Mouse (Mus musculus) urinary bladder, postnatal 4 days (tissue): ENCODE results near the gene Tarbp1.
"Not testable (repeated sequence)": the region's sequence is repeated elsewhere in the genome, so short reads cannot be mapped to it uniquely, and the experiment has no call there.

Experiments used
- DNase-seq, 2 experiments: peaks; one replicate each; pipeline ENCODE4 v3.0.0; 2021 to 2022; ENCODE audit warnings: low spot score in 2 of 2

Gene Tarbp1

GRCm38 (mm10) chr8:126494160-126495110 lies 19.6 kb upstream of the Tarbp1 start:
- no peak for DNase-seq

GRCm38 (mm10) chr8:126482938-126483337 lies 8.1 kb upstream of the Tarbp1 start:
- peak; percentile 35 to 70 for DNase-seq

GRCm38 (mm10) chr8:126482348-126482720 lies 7.5 kb upstream of the Tarbp1 start:
- DNase-seq = no peak

DNA sequence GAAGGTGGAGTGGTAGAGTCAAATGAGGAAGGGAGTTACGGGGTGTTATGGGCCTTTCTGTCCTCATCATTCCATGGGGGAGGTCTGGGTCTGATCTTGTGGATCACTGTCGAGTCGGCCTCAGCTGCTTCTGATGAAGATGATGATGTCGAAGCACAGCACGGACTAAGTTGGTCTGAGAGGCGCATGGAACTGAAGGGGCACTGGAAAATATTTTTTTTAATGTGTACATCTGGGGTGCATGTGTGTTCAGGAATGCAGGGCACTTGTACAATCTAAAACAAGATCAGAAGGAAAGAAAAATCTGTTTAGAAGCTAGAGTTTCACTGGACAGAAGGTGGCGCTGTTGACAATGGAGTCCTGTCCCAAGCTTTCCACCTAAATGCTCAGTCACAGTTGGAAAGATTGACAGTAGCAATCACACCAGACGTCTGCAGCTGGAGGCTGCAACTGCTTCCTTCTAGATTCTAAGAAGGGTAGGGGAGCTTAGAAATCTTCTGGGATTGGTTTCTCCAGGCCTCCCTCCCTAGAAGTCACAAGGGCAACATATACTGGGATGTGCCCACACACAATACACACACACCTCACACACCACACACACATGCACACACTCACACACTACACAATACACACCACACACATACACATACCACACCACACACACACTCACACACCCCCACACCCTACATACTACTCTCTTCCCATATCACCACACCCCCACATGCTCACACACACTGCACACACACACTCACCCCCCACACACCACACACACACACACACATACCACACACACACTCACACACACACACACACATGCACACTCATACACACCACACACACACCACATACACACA lies 6.9 kb upstream of the Tarbp1 start:
- no peak for DNase-seq

GRCm38 (mm10) chr8:126480366-126480765 lies 5.5 kb upstream of the Tarbp1 start:
- DNase-seq = no peak

DNA sequence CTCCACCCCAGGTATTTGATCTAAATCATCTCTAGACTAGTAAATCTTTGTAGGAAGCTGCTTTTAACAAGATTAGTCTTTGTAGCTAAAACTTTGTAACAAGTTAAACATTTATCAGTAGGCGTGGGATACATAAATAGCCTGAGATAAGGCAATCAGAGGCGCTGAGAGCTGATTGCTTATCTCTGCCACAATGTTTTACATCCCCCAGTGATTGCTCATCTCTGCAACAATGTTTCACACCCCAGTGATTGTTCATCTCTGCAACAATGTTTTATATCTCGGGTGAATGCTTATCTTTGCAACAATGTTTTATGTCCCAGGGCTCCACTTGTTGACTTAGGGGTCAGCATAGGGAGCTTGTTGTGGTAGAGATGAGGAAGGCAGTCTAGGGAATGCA lies 3.8 kb upstream of the Tarbp1 start:
- no peak for DNase-seq

- not testable (repeated sequence) for DNase-seq
Observed at GRCm38 (mm10) chr8:126476151-126476855, 1.4 kb upstream of the Tarbp1 start.

- not testable (repeated sequence) for DNase-seq
Observed at GRCm38 (mm10) chr8:126475738-126476137, 873 bp upstream of the Tarbp1 start.

DNA sequence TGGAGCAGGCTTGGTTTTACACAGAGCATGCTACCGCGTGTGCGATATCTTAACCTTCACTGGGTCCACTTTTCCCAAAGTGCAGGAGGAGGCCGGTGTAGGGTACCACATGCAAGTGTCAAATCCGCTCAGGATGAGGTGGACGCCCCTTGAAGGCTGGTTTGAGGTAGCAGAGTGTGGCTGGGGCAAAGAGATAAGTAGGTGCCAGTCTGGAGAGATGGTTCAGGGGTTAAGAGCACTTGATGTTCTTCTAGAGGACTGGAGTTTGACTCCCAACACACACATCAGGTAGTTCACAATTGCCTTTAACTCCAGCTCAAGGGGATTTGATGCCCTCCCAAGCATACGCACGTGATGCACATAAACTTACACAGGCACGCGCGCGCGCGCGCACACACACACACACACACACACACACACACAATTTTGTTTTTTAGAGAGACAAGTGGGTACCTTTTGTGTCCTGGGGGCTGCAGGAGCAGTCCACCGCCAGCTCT lies 1.0 kb downstream of the Tarbp1 start:
- DNase-seq = no peak

DNA sequence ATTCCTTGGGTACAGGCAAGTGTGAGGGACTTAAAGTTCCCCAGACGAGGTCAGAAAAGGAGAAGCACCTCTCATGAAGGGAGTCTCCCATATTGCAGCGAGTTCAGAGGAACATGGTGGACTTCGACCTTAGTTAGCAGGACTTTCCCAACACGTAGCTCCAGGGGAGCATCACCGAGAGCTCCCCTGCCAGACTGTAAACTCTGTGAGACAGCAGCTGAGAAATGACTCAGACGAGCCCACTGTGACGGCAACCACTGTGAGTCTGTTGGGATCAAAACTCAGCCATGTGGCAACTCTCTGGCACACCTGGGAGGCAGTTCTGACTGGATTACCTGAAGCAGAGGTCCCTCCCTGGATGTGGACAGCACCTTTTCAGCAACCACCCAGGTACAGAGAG lies 10.8 kb downstream of the Tarbp1 start:
- DNase-seq = no peak

- no peak for DNase-seq
Observed at GRCm38 (mm10) chr8:126461735-126462134, 13.1 kb downstream of the Tarbp1 start.

DNA sequence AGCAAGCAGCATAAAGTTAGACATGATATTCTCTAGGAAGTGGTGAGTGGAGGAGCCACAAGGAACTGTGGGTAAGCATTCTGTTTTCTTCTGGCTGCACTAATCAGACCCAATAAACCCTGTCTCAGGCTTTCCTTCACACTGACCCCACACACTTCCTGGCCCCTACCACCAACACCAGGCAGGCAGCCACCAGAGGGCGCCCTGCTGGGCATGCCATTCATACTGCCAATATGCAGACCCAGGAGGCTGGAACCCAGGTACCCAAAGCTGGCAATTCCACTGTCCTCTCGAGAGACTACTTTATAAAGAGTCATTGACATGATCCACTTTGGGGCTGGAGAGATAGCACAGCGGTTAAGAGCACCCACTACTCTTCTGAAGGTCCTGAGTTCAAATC lies 14.6 kb downstream of the Tarbp1 start:
- no peak for DNase-seq

DNA sequence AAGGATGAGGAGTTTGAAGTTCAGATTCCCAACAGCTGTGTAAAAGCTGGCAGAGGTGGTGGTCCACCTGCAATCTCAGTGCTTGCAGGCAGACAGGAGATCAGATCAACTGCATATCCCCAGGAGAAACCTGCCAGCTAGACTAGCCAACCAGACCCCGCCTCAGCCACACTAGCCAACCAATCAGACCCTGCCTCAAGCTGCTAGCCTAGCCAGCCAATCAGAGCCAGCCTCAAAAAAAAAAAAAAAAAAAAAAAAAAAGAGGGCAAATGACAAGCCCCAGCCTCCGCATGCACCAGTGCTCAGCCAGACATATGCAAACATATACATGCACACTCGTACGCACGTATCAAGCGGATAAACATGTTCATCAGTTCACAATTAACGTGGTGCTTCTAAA lies 19.5 kb downstream of the Tarbp1 start:
- DNase-seq = no peak

DNA sequence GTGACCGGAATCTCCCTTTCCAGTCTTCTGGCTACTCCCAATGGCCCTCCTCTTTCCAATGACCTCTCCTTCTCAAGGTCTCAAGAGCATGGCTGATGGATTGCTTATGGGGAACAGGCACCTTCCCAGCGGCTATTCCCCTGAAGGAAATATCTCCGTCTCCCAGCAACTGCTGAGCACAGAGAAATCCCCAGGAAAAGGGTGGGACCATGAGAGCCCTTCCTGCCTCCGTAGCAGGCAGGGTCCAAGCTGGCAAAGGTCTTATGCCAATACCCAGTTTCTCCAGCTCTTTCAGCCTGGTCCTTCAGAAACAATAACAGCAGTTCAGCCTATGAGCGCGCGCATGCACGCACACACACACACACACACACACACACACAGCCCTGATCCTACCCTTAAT lies 23.7 kb downstream of the Tarbp1 start:
- DNase-seq = no peak

DNA sequence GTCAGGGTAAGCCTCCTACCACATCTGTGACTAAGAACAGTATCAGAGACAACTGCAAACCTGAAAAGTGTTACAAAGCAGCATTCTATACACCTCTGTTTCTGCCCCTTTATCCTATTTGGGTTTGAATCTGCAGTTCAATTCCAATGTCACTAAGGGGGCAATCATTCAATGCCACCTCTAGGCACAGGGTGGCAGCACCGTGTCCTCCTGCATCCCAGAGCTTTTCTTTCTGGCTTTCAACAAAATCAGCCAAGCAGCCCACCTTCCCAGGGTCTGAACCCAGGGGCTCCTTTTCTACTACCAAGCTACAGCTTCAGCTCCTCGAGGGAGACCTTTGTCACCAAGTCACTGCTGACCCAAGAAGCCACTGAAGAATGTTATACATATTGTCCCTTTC lies 35.9 kb downstream of the Tarbp1 start:
- DNase-seq = no peak

DNA sequence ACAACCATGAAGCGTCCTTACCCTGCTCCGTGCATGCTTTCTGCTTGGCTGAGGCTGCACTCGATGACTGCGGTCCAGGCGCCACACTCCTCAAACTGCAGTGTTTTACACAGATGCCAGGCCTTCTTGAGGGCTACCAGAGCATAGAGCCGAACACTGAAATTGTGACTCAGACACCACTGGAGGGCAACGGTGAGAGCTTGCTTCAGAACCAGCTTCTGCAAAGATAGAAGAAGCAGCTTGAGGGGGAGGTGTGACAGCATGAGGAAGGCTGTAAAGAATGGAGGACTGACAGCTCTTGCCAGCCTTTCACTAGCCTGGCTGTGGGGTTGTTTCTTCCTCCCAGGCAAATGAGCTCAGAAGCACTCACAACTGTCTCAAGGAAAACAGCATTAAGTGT lies 41.0 kb downstream of the Tarbp1 start:
- no peak for DNase-seq

DNA sequence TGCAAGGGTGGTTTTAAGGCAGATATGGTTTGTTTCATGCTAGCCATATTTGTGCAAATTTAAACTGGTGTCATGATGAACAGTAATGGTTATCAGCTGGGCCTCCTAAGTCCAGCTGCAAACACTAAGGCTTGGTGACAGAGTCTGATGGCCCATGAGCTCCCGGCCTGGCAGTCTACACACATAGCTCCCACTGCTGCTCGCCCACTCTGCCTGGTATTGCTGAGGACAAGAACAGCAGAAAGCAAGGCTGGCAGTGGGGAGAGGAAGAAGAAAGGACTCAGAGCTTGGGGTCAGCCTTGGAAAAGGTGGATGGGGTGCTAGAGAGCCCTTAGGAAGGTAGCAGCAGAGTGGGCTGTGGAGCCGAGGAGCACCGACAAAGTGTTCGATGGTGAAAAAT lies 45.2 kb downstream of the Tarbp1 start:
- no peak for DNase-seq

DNA sequence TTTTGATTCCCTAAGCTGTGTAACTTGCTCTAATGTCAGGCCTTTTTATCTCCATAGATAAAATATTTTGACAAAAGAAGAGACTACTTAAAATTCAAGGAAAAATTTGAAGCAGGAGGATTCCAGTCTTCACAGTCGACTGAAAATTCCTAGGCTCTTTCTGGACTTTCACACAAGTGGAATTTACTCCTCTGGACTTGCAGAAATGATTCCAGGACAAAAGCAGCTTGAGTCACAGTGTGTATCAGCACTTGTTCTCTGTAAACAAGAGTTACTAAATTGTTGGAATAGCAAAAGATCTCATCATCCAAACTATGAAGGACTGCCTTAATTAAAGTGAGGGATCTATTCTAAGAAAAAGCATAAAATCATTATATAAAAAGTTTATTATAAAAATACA lies 49.9 kb downstream of the Tarbp1 start:
- DNase-seq = no peak

DNA sequence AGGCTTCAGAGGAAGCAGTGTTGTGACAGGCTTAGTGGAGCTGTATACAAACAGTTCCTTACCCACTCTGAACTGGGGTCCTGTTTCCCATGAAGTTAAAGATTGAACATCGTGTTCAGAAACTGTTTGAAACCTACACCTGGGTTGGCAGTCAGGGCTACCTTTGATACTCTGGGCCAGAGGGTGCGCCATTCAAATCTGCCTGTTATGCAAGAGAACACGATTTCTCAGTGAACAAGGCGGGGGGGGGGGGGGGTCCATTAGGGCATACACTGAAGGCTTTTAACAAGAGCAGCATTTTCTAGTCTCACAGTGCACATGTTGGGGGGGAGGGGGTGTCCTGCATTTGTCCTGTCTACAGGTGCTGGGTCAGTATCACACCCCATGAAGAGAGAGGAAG lies 50.7 kb downstream of the Tarbp1 start:
- DNase-seq = no peak

- DNase-seq = peak in 1 of 2 experiments; percentile 18
Observed at GRCm38 (mm10) chr8:126422920-126423300, 52.0 kb downstream of the Tarbp1 start.

DNA sequence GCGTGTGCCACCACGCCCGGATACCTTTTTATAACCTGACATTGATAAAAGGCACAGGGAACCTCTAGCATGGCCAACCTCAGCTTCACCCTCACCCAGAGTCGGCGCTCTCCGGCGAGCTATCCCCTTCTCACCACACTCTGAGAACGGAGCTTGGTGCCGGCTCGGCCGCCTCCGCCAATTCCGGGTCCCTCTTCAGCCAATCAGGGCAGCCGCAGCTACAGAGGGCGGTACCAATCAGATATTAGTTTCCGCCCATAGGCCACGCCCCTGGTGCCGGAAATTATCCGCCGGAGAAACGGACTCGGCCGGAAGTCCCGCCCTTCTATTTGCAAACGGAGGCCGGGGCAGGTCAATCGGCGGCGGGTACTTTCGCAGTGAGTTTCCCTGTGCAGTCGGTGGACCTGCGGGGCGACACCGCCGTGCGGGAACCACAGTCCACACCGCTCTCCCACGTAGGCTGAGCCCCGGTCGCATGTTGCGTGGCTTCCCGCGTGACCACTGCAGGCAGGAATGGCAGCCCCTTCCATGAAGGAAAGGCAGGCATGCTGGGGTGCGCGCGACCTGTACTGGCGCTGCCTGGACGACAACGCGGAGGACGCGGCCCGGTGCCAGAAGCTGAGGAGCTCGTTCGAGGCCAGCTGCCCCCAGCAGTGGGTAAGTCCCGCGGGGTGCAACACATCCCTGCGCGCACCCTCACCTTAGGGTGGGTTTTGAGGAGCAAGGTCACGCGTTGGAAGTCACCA lies 52.5 kb downstream of the Tarbp1 start, which contains the start of gene Coa6:
Gene Coa6 (plus strand): TSS at position 342 of the 746 bp plus-strand sequence.
- peak; percentile 96 to 98 for DNase-seq
